ENCODE assay signal across 14 mouse cellular contexts in the genomic region with DNA sequence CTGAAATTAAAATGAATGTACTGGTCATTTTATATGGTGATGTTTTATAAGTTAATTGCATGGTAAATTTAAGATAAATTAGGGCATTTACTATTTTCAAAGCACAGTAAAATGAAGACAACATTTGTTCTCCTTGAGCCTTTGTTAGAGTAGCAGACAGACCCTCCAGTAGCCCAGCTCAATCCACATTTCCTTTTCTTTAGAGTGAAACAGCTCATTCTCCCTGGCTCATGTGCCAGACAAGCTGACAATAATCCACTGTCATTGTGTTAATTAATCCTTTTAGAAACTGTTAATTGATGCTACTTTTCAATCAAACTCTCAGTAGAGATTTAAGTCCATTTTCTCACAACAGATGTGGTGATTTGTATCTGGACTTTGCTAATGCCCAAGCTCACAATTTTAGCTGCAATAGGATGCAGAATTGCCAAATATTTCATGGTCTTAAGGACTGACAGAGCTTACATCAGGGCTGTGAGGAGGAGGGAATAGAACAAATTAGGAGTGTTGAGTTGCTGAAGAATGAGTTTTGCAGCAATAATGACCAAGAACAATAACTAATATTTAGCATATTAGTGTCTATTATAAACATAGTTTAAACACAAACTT.
"Had no signal": no experiment of that assay in that cellular context is flagged by ENCODE, and none has a peak within 500 bp of the region (broad histone marks: within the 10 kb centered on the region; RNA-seq: fewer than 3 reads in every experiment).

No protein-coding gene starts in this region.

- H3K4me2 ChIP-seq: limb, embryonic 12.5 days; liver, embryonic 13.5 days had no signal

- H3K4me3 ChIP-seq: layer of hippocampus, adult 2 months; limb, embryonic 12.5 days; liver, embryonic 13.5 days had no signal

- ATAC-seq: liver, postnatal 0 days had no signal

- H3K9me3 ChIP-seq: limb, embryonic 12.5 days; liver, embryonic 13.5 days had no signal

- H3K27ac ChIP-seq: kidney, postnatal 0 days; layer of hippocampus, adult 2 months; limb, embryonic 12.5 days; liver, embryonic 13.5 days had no signal

- DNase-seq: kidney, adult 11 months; kidney, adult 9 months; kidney, postnatal 4 days; liver; liver, embryonic 13.5 days; liver, postnatal 0 days; lung, postnatal 36 days; right cerebral cortex, postnatal 4 days; spleen, adult 18-20 months; thymus, adult 2 months; thymus, postnatal 36 days had no signal

- H3K4me1 ChIP-seq: limb, embryonic 12.5 days; liver, embryonic 13.5 days had no signal

- H3K9ac ChIP-seq: limb, embryonic 12.5 days; liver, embryonic 13.5 days; liver, postnatal 0 days had no signal

- H3K36me3 ChIP-seq: limb, embryonic 12.5 days; liver, embryonic 13.5 days had no signal

- H3K27me3 ChIP-seq: limb, embryonic 12.5 days; liver, embryonic 13.5 days had no signal
